Mouse (Mus musculus): ENCODE measurements at regions not wholly inside any gene's neighbourhood (a gene's known extent, or its start where the extent isn't known, plus 50 kb on each side); places are given as distances from the start of the nearest gene placed in this dataset.

DNA sequence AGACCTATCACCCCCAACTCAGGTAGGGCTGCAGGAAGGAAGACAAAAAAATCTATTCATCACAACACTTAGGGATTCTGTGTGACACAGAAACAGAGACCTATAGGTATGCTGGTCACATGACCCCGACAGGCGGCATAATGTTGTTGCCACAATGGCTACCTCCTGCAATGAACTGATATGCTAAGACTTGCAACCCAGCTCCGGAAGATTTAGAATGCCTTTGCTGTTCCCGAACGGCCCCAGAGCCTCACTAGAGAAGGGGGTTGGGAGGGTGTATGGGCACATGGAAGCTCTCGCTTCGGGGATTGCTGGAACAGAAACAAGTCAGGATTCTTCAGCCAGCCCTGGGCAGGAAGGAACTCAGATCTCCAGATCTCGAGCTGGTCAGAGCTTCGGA lies 55.5 kb upstream of the Tnrc6c start:
- H3K9ac ChIP-seq (replicated peaks; ENCODE audit: low read depth, low read length), result peak overlapping the region; percentile 11; the same call in 1 of the 2 replicates
- no peaks in the 10 kb centered on the region for H3K36me3 ChIP-seq (ENCODE audit: control insufficient read depth, insufficient read depth)
- peak overlapping the region; percentile 37; the same call in 1 of the 2 replicates for H3K27ac ChIP-seq (ENCODE audit: low read length)
- WGBS, result 6% methylated on average over 9 of the region's 9 CpGs
- H3K9me3 ChIP-seq (ENCODE audit: control insufficient read depth, low read length), result no peaks in the 10 kb centered on the region
- H3K4me1 ChIP-seq (replicated peaks; ENCODE audit: control insufficient read depth, insufficient read depth, low read length), result peaks cover 41% of the 10 kb centered on the region
- no peak for ATAC-seq
- no peaks in the 10 kb centered on the region for H3K27me3 ChIP-seq (replicated peaks; ENCODE audit: control insufficient read depth, insufficient read depth, low read length)
- H3K4me2 ChIP-seq (ENCODE audit: low read length), result peak overlapping the region; percentile 32
- no peak overlapping the region for H3K4me3 ChIP-seq (replicated peaks; ENCODE audit: low read length)

- Histone ChIP-seq H3K9me3 (ENCODE audit: control insufficient read depth, low read length) (no peaks in the 10 kb centered on the region), H3K4me1 (replicated peaks; ENCODE audit: control insufficient read depth, insufficient read depth, low read length) (peaks cover 41% of the 10 kb centered on the region), H3K27ac (ENCODE audit: low read length) (peak overlapping the region; percentile 37; the same call in 1 of the 2 replicates), H3K4me2 (ENCODE audit: low read length) (peak overlapping the region; percentile 32), H3K36me3 (ENCODE audit: control insufficient read depth, insufficient read depth) (no peaks in the 10 kb centered on the region), H3K9ac (replicated peaks; ENCODE audit: low read depth, low read length) (peak overlapping the region; percentile 11; the same call in 1 of the 2 replicates), H3K27me3 (replicated peaks; ENCODE audit: control insufficient read depth, insufficient read depth, low read length) (no peaks in the 10 kb centered on the region), H3K4me3 (replicated peaks; ENCODE audit: low read length) (peak overlapping the region; percentile 18; the same call in 1 of the 2 replicates)
- ATAC-seq, result no peak
- 13% methylated on average over 16 of the region's 16 CpGs for WGBS
These were observed 54.9 kb upstream of the Tnrc6c start for GRCm38 (mm10) chr11:117599049-117599787.

DNA sequence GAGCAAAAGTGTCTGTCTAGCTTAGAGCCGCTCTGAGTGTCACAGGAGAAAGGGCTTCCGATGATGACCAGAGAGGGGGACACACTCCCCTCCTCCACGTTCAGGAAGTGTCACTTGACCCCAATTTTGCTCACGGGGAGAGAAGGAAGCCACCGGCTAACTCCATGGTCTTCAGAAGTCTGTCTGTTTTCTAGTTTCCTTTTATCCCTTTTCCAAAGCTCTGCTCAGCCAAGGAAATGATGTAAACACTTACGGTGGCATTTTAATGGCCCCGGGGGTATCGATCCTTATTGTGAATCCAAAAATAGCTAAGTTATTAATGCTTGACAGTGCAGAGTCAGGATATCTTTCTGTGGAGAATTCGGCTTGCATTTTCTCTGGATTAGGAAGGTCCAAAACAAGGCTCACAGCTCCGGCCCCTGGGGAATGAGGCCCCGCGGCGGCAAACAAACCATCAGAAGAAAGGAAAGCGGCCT lies 54.3 kb upstream of the Tnrc6c start:
- Histone ChIP-seq H3K36me3 (ENCODE audit: control insufficient read depth, insufficient read depth) (no peaks in the 10 kb centered on the region), H3K27ac (ENCODE audit: low read length) (no peak overlapping the region), H3K9ac (replicated peaks; ENCODE audit: low read depth, low read length) (no peak overlapping the region), H3K27me3 (replicated peaks; ENCODE audit: control insufficient read depth, insufficient read depth, low read length) (no peaks in the 10 kb centered on the region), H3K4me3 (replicated peaks; ENCODE audit: low read length) (no peak overlapping the region), H3K4me1 (replicated peaks; ENCODE audit: control insufficient read depth, insufficient read depth, low read length) (peaks cover 41% of the 10 kb centered on the region), H3K9me3 (ENCODE audit: control insufficient read depth, low read length) (no peaks in the 10 kb centered on the region), H3K4me2 (ENCODE audit: low read length) (peak overlapping the region; percentile 8; the same call in 1 of the 2 replicates)
- ATAC-seq, result no peak
- WGBS, result 12% methylated on average over 14 of the region's 14 CpGs

GRCm38 (mm10) chr11:117601147-117601546 lies 52.9 kb upstream of the Tnrc6c start:
- WGBS, result 30% methylated on average over 5 of the region's 5 CpGs
- H3K27me3 ChIP-seq (replicated peaks; ENCODE audit: control insufficient read depth, insufficient read depth, low read length), result no peaks in the 10 kb centered on the region
- H3K36me3 ChIP-seq (ENCODE audit: control insufficient read depth, insufficient read depth), result no peaks in the 10 kb centered on the region
- H3K9ac ChIP-seq (replicated peaks; ENCODE audit: low read depth, low read length), result no peak overlapping the region
- H3K9me3 ChIP-seq (ENCODE audit: control insufficient read depth, low read length), result no peaks in the 10 kb centered on the region
- H3K4me3 ChIP-seq (replicated peaks; ENCODE audit: low read length), result no peak overlapping the region
- no peak overlapping the region for H3K4me2 ChIP-seq (ENCODE audit: low read length)
- H3K4me1 ChIP-seq (replicated peaks; ENCODE audit: control insufficient read depth, insufficient read depth, low read length), result peaks cover 44% of the 10 kb centered on the region
- H3K27ac ChIP-seq (ENCODE audit: low read length), result no peak overlapping the region
- ATAC-seq, result no peak

GRCm38 (mm10) chr11:117604019-117604418 lies 50.1 kb upstream of the Tnrc6c start:
- H3K27me3 ChIP-seq (replicated peaks; ENCODE audit: control insufficient read depth, insufficient read depth, low read length), result no peaks in the 10 kb centered on the region
- no peak overlapping the region for H3K9ac ChIP-seq (replicated peaks; ENCODE audit: low read depth, low read length)
- H3K4me1 ChIP-seq (replicated peaks; ENCODE audit: control insufficient read depth, insufficient read depth, low read length), result peaks cover 37% of the 10 kb centered on the region
- WGBS, result 4% methylated on average over 2 of the region's 2 CpGs
- no peak for ATAC-seq
- no peak overlapping the region for H3K4me2 ChIP-seq (ENCODE audit: low read length)
- no peaks in the 10 kb centered on the region for H3K36me3 ChIP-seq (ENCODE audit: control insufficient read depth, insufficient read depth)
- H3K4me3 ChIP-seq (replicated peaks; ENCODE audit: low read length), result no peak overlapping the region
- H3K27ac ChIP-seq (ENCODE audit: low read length), result no peak overlapping the region
- no peaks in the 10 kb centered on the region for H3K9me3 ChIP-seq (ENCODE audit: control insufficient read depth, low read length)

Measured in forebrain, embryonic 16.5 days (tissue).